Mouse (Mus musculus) stomach, embryonic 14.5 days (tissue): ENCODE results near the gene Trp53tg5. TPM values are rescaled to one million over a fixed set of nuclear protein-coding genes. Genes with fewer than 3 reads are reported as not detected.

ENCODE experiments used
- ATAC-seq: fragments of 200-750 bp; cut with Nextera tagmentation; 2 replicates; pipeline ENCODE4 v1.8.0; 2017; ENCODE audit warnings: low read depth, moderate TSS enrichment; ENCODE audit not compliant: insufficient number of reproducible peaks, insufficient read depth, low FRiP score
- H3K27ac ChIP-seq: fragments of 300-500 bp; sonication (generic); 2 replicates; pipeline ENCODE4 v1.5.1; 2014; ENCODE audit warnings: mild to moderate bottlenecking, low read length, moderate library complexity, mixed read lengths
- H3K27me3 ChIP-seq: fragments of 300-500 bp; sonication (generic); 2 replicates; pipeline ENCODE4 v1.6.1; 2014; ENCODE audit warnings: low read length, control low read depth, mixed read lengths; ENCODE audit not compliant: control insufficient read depth, insufficient read depth
- H3K36me3 ChIP-seq: fragments of 300-500 bp; sonication (generic); 2 replicates; pipeline ENCODE4 v1.6.1; 2014; ENCODE audit warnings: mild to moderate bottlenecking, control low read depth, low read length, moderate library complexity, mixed read lengths; ENCODE audit not compliant: control insufficient read depth, insufficient read depth
- H3K4me1 ChIP-seq: fragments of 300-500 bp; sonication (generic); 2 replicates; pipeline ENCODE4 v1.6.1; 2014; ENCODE audit warnings: low read length, control low read depth, mixed read lengths; ENCODE audit not compliant: control insufficient read depth, insufficient read depth
- H3K4me2 ChIP-seq: fragments of 300-500 bp; sonication (generic); replicated peaks from 2 replicates; pipeline ENCODE4 v1.6.1; 2014; ENCODE audit warnings: low read depth, low read length, control low read depth
- H3K4me3 ChIP-seq: fragments of 300-500 bp; sonication (generic); 2 replicates; pipeline ENCODE4 v1.5.1; 2014; ENCODE audit warnings: low read depth, low read length, control low read depth
- H3K9ac ChIP-seq: fragments of 300-500 bp; sonication (generic); replicated peaks from 2 replicates; pipeline ENCODE4 v1.6.1; 2014; ENCODE audit warnings: low read depth, mild to moderate bottlenecking, control low read depth, low read length, moderate library complexity, mixed read lengths
- H3K9me3 ChIP-seq: fragments of 300-500 bp; sonication (generic); 2 replicates; pipeline ENCODE4 v1.6.1; 2016; ENCODE audit warnings: low read depth, low read length, control low read depth; ENCODE audit not compliant: control insufficient read depth
- WGBS: fragments of 180-500 bp; shearing (Covaris S2); extraction: QIAGEN DNeasy Blood & Tissue Kit; methylation state at CpG from one replicate; pipeline ENCODE4 v1.1.7; 2014; 5-methylcytosine and 5-hydroxymethylcytosine counted together
- polyA plus RNA-seq: library from polyadenylated mRNA; unstranded; fragments of >200 nt; fragmentation: Nextera tagmentation; extraction: Ambion mirVana; gene quantifications from 2 replicates; pipeline ENCODE4 v1.2.1, GENCODE M21; 2014

Gene Trp53tg5
- polyA plus RNA-seq, 1 experiment from 2014 or later: not detected

DNA sequence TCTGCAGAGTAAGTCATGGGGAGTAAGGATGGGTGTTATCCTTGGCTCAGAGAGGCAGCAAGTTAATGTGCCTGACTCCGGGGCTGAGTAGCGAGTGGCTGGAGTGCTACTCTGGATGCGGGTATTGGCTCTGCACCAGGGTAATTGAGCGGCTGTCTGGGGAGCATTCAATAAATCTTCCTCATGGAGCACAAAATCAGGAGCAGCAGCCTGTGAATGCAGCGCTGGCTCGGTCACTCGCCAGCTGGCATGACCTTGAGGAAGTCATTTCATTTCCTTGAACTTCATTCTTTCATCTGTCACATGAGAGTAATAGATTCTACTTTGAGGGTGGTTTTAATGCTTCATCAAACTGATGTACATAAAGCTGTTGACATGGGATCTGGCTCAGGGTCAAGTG is 27.0 kb upstream of the Trp53tg5 start:
- H3K36me3 ChIP-seq: peaks cover 48% of the 10 kb centered on the region
- peaks cover 8% of the 10 kb centered on the region; the same call in 1 of the 2 replicates for H3K4me1 ChIP-seq
- no peaks in the 10 kb centered on the region for H3K27me3 ChIP-seq
- H3K9me3 ChIP-seq: peaks cover 9% of the 10 kb centered on the region; the same call in 1 of the 2 replicates
- H3K4me3 ChIP-seq: no peak overlapping the region
- no peak overlapping the region for H3K4me2 ChIP-seq
- 91% methylated on average over 7 of the region's 7 CpGs for WGBS
- no peak for ATAC-seq
- H3K9ac ChIP-seq: no peak overlapping the region
- no peak overlapping the region for H3K27ac ChIP-seq

DNA sequence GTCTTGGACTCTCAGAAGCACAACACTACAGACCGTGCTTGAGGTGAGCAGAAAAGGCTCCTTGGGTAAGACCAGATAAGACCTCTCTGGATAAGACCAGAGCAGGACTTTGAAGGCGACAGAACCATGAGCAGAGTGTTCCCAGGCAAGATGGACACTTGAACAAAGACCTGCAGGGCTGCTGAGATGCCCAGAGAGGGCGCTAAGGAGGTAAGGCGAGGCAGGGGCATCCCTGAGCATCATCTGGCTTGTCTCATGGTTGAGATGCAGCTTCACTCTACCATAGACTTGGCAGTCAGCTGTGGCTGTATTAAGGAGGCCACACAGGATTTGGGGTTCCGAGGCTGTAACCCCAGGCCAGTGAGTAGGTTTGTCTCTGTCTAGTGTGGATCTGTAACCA is 25.8 kb upstream of the Trp53tg5 start:
- peaks cover 37% of the 10 kb centered on the region for H3K36me3 ChIP-seq

GRCm38 (mm10) chr2:164497691-164498268 is 24.3 kb upstream of the Trp53tg5 start:
- Histone ChIP-seq H3K9me3 (no peaks in the 10 kb centered on the region), H3K4me2 (peak overlapping the region; percentile 99), H3K27ac (no peak overlapping the region), H3K27me3 (no peaks in the 10 kb centered on the region), H3K4me3 (peak overlapping the region; percentile 89), H3K4me1 (peaks cover 8% of the 10 kb centered on the region; the same call in 1 of the 2 replicates), H3K9ac (peak overlapping the region; percentile 52), H3K36me3 (peaks cover 23% of the 10 kb centered on the region)
- 5% methylated on average over 21 of the region's 21 CpGs for WGBS
- ATAC-seq: peak; percentile 47; the same call in 1 of the 2 replicates

More for the DNA sequence above, 25.8 kb upstream of the Trp53tg5 start:
- Histone ChIP-seq H3K4me2 (no peak overlapping the region), H3K27me3 (no peaks in the 10 kb centered on the region), H3K27ac (no peak overlapping the region), H3K4me1 (peaks cover 8% of the 10 kb centered on the region; the same call in 1 of the 2 replicates), H3K4me3 (no peak overlapping the region), H3K9ac (no peak overlapping the region), H3K9me3 (peaks cover 3% of the 10 kb centered on the region; the same call in 1 of the 2 replicates)
- WGBS: 73% methylated on average over 5 of the region's 5 CpGs
- no peak for ATAC-seq

GRCm38 (mm10) chr2:164496847-164497690 is 23.5 kb upstream of the Trp53tg5 start, which contains the start of gene Pigt:
TSS of gene Pigt (plus strand) at chr2:164497520.
- Histone ChIP-seq H3K9ac (peak within 1 kb of the TSS; percentile 52), H3K4me3 (peak within 1 kb of the TSS; percentile 89), H3K27ac (no peak within 1 kb of the TSS), H3K27me3 (no peaks in the 10 kb centered on the region), H3K4me2 (peak within 1 kb of the TSS; percentile 99), H3K9me3 (no peaks in the 10 kb centered on the region), H3K4me1 (peaks cover 8% of the 10 kb centered on the region; the same call in 1 of the 2 replicates), H3K36me3 (peaks cover 17% of the 10 kb centered on the region)
- peak; percentile 88 for ATAC-seq
- WGBS: 4% methylated on average over 43 of the region's 43 CpGs

DNA sequence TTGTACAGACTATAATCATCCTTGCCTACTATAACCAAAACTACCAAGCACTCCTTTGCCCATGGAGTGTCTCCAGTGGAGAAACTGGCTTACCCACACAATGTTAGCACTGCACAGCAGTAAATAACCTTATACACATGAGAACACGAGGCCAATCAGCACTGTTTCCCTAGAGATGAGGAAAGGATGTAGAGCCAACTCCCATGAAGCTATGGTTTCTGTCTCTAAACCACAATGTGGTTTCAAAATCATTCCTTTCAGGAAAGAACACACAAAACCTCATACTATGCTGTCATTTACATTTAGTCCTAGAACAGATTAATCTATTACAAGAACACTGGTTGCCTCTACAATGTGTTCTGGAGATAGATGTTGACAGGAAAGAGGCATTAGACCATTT is 22.8 kb upstream of the Trp53tg5 start:
- Histone ChIP-seq H3K27me3 (no peaks in the 10 kb centered on the region), H3K27ac (no peak overlapping the region), H3K4me3 (peak overlapping the region; percentile 89; the same call in 1 of the 2 replicates), H3K9ac (no peak overlapping the region), H3K4me2 (peak overlapping the region; percentile 99; the same call in 1 of the 2 replicates), H3K36me3 (peaks cover 11% of the 10 kb centered on the region), H3K4me1 (peaks cover 8% of the 10 kb centered on the region; the same call in 1 of the 2 replicates), H3K9me3 (no peaks in the 10 kb centered on the region)
- no peak for ATAC-seq
- WGBS: 80% methylated on average over 1 of the region's 1 CpGs

GRCm38 (mm10) chr2:164494126-164494525 is 20.6 kb upstream of the Trp53tg5 start:
- ATAC-seq: no peak
- WGBS: 47% methylated on average over 2 of the region's 2 CpGs
- no peaks in the 10 kb centered on the region for H3K27me3 ChIP-seq

DNA sequence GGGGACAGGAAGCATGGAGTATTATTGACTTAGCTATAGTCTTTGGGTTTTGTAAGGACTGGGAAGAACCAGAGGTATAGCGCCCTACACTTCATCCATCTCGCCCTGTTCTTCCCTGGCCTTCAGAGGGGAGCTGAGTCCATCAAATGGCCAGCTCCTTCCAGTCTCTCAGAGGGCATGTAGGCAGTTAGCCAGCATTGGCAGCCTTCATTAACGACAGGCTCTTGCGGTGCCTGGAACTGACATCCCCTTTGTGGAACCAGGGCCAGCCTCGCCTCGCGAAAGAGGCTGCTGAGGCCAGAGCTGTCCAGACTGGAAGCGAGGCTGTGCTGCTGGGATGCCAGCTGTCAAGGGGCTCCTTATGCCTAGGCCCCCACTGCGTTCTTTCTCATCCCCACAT is 14.3 kb upstream of the Trp53tg5 start:
- no peak overlapping the region for H3K4me2 ChIP-seq
- H3K4me1 ChIP-seq: peaks cover 12% of the 10 kb centered on the region; the same call in 1 of the 2 replicates
- no peak for ATAC-seq
- no peak overlapping the region for H3K9ac ChIP-seq
- no peak overlapping the region for H3K4me3 ChIP-seq
- WGBS: 74% methylated on average over 9 of the region's 9 CpGs
- no peak overlapping the region for H3K27ac ChIP-seq
- no peaks in the 10 kb centered on the region for H3K27me3 ChIP-seq
- H3K9me3 ChIP-seq: no peaks in the 10 kb centered on the region
- H3K36me3 ChIP-seq: no peaks in the 10 kb centered on the region; the same call in 1 of the 2 replicates

More at GRCm38 (mm10) chr2:164494126-164494525, 20.6 kb upstream of the Trp53tg5 start:
- H3K4me1 ChIP-seq: peaks cover 8% of the 10 kb centered on the region; the same call in 1 of the 2 replicates
- H3K4me2 ChIP-seq: no peak overlapping the region
- no peaks in the 10 kb centered on the region for H3K9me3 ChIP-seq
- no peak overlapping the region for H3K27ac ChIP-seq
- H3K36me3 ChIP-seq: no peaks in the 10 kb centered on the region; the same call in 1 of the 2 replicates
- H3K4me3 ChIP-seq: no peak overlapping the region
- H3K9ac ChIP-seq: no peak overlapping the region

GRCm38 (mm10) chr2:164487115-164487527 is 13.6 kb upstream of the Trp53tg5 start:
- H3K36me3 ChIP-seq: no peaks in the 10 kb centered on the region; the same call in 1 of the 2 replicates
- H3K4me2 ChIP-seq: peak overlapping the region; percentile 94
- H3K27me3 ChIP-seq: no peaks in the 10 kb centered on the region
- no peak overlapping the region for H3K27ac ChIP-seq
- no peak for ATAC-seq
- peak overlapping the region; percentile 37 for H3K9ac ChIP-seq
- WGBS: 9% methylated on average over 11 of the region's 11 CpGs
- H3K9me3 ChIP-seq: no peaks in the 10 kb centered on the region
- peak overlapping the region; percentile 55 for H3K4me3 ChIP-seq
- peaks cover 12% of the 10 kb centered on the region; the same call in 1 of the 2 replicates for H3K4me1 ChIP-seq
